Mouse (Mus musculus): ENCODE results near the gene Ntn3.

Ntn3 gene

DNA sequence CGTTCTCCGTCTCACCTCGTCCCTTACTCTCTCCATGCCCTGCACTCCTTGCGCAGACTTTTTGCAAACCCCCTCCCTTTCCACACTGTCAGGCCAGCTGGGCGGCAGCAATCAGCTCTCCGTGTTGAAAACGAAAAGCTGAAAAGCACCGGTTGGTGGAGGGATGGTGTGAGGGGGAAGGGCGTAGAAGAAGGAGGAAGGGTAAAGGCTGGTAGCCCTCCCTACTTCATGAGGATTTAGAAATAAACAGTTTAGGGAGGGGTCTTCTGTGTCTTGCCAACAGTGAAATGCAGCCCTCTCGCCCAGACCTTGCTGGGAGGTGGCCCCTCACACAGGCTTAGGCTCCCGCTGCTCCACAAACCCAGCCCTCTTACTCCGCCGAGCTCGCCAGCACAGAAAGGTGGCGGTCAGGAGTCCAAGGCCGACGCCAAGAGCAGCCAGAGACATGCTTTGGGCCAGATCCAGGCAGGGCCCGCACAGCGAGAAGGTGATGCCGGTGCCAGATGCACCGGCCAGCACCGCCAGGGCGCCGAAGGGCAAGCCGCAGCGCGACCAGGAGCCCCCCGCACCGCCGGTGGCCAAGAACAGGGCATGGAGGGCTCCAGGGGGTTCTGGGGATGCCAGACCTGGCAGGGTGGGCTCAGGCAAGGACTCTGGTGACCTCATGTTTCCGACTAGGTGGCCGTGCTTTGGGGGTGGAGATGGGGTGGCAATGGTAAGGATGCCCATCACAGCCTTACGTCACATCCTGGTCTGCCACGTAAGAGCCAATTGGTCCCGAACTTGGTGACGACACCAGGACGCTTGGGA is 2.5 kb upstream of the Ntn3 start:
- DNase-seq (ENCODE audit: extremely low spot score, low spot score): peak; percentile 72

DNA sequence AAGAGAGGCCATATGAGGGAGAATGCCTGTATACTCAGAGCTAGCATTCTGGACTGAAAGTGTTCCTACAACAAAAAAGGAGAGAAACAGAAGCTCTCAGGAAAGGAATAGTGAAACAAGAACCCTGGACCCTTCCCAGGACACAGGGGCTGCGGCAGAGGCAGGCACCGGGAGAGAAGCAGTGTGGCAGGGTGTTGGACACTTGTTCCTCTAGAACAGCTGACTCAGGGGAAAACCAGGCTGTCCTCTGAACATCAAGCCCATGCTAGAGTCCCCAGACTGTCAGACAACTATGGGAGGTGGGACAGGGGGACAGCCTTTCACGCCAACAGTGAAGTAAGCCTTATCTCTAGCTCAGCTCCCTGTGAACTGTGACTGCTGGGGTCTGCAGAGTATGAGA is 1.3 kb upstream of the Ntn3 start:
- no peak for DNase-seq (ENCODE audit: extremely low spot score, low spot score)

DNA sequence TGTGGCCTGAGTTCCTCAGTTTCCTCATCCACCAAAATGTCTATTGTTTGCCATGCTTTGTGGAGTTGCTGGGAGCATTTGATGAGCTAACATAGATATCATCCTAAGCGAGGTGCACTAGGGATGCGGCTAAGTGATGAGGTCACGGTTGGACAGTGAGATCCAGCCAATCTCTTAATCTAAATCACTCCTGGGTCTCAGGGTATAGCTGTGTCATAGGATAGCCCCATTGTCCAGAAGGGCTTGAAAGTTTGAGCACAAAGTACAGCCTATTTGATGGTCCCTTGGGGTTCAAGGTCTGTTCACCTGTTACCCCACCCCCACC is 547 bp upstream of the Ntn3 start:
- DNase-seq (ENCODE audit: extremely low spot score, low spot score): no peak

DNA sequence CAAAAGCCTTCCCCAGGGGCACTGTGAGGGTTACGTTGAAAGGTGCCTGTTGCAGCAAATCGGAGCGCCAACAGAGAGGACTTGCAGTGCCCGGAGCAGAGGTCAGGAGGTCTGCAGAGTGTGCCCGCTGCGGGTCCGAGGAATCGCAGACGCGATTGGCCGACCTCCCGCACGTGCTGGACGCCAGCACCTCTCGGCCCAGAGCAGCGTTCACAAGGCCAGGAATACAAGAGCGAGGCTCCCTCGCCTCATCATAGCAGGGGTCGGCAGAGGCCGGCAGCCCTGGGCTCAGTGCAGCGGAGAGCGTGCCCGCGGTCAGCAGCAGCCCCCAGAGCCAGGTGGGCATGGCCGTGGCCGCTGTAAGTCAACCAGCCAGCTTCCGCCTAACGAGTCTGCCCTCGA is 689 bp downstream of the Ntn3 start:
- no peak for DNase-seq (ENCODE audit: extremely low spot score, low spot score)

DNA sequence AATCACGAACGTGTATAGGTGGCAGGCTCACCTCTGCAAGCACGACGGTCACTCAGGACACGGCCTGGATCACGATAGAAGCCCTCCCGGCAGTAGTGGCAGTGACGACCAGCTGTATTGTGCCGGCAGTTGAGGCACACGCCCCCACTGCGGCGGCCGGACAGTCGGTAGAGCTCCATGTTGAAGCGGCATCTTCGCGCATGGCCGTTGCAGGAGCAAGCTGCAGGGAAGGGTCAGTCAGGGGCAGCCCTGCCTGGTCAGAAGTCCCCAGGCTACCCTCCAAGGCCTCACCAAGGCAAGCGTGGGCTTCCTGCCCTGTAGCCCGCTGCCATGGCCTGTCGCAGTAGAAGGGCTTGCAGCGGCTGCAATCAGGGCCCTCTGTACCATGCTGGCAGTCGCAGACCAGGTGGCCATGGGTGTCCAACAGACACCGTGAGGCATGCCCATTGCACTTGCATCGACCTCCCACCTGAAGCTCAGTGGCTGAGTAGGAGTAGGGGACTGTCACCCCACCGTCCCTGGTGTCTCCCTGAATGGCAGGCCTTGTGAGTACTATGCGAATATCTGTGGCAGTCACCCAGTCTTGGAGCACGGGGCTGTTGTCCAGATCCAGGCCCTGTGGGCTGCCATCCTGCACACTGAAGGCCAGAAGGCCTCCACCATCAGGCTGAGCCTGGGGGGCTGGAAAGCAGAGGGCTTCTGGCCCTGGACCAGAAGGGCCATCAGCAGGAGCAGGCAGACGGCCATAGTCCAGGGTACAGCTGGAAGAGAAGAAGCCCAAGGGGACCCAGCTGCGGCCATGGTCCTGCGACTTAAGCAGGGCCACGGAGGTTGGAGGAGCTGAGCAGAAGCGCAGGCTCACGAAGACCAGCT is 1.3 kb downstream of the Ntn3 start:
- peak; percentile 24 for DNase-seq (ENCODE audit: extremely low spot score, low spot score)

DNA sequence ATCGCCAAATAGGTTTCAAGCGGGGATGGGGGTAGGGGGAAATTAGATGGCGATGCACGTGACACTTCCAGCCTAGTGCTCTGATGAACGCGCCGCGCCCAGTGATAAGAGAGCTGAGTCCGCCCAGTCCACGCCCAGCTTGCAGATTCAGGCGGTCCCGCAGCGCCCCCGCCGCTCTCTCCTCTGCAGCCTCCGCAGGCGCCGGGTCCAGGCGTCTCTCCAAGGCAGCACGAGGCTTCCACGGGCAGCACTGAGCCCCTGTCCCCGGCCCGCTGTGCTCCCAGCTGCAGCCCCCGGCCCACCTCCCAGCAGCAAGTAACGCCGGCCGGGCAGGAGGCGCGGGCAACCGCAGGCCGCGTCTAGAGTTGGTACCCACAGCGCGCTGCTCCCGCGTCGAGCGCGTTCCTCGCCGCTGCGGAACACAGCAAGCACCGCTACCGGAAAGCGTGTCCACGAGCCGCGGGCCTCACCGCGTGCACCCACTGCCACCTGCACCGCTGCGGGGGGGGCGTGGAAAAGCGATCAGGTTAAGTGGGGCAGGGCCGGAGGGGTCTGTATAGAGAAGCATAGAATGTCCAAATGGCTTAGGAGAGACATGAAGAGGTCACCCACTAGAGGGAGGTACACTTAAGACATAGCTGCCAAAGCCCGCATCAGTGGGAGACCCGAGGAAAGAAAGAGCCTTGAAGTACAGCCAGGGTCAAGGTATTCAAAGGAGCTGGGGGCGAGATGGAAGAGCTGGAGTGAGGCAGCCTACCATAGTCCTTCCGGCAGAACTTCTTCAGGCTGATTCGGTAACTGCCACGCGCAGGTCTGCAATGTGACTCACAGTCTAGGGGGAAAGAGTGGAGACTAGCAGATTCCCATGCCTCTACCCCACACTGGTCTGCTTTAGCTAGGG is 2.6 kb downstream of the Ntn3 start:
- peak; percentile 64 for DNase-seq (ENCODE audit: extremely low spot score, low spot score)

DNA sequence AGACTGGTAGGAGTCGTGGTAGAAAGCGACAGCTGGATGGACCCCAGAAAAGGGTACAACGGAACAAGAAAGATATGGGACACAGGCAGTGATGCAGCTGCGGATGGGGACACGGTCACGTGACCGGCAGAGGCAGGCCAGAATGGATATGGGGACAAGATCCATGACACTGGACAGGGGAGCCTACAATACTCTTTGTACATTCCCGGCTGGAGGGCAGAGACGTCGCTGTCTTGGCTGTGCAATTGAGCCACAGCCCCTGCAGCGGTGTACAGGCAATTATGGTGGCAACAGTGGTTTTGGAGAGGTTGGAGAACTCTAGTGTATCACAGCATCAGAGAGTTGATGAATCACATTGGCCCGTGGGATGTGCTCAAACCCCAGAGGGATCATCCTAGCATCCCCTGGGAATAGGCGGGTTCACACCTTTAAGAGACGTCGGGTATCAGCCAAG is 3.4 kb downstream of the Ntn3 start:
- no peak for DNase-seq (ENCODE audit: extremely low spot score, low spot score)

DNA sequence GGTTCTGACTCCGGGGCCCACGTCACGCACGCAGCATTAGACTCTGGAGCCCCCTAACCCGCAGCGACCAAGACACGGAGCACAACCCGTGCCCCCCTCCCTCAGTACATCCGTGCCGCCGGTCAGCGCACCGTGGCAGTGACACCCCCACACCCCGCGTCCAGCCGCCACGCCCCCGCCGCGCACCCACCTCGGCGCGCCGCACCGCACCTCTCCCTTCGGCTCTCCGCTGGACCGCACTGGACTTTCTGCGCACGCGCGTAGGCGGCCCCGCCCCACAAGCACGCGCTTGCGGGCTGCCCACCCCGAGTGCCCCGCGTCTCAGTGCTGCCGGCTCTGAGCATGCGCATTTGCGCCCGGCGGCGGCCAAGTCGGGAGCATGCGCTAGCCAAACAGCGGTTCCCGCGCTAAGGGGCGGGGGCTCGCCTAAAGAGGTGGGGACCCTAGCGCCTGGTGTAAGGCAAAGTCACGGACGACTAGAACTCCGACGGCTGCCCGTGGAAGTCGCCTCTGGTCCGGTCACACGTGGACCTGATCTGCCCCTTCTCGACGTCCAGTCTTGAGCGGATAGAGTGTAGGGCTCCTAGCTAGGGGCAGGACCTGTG is 3.9 kb downstream of the Ntn3 start, which contains the start of gene Tbc1d24:
Gene Tbc1d24 (minus strand): TSS at position 279 of the 605 bp plus-strand sequence.
- peak; percentile 96 for DNase-seq (ENCODE audit: extremely low spot score, low spot score)

DNA sequence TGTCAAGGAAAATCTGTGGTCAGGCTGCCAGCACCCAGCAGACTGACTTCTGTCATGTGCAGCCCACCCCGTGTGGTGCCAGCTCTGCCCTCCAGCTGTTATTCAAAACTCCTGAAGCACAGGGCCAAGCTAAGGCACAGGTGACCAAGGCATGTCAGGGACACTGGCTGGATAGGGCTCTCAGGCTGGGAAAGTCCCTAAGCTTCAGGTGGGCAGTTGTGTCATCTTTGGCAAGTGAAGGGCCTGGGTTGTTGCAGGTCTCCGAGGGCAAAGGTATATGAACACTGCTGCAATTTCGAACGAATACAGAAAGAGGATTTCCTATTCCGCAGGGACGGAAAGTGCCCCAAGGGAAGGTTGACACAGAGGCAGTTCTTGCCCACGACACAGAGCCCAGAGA is 4.5 kb downstream of the Ntn3 start:
- peak; percentile 17 for DNase-seq (ENCODE audit: extremely low spot score, low spot score)

DNA sequence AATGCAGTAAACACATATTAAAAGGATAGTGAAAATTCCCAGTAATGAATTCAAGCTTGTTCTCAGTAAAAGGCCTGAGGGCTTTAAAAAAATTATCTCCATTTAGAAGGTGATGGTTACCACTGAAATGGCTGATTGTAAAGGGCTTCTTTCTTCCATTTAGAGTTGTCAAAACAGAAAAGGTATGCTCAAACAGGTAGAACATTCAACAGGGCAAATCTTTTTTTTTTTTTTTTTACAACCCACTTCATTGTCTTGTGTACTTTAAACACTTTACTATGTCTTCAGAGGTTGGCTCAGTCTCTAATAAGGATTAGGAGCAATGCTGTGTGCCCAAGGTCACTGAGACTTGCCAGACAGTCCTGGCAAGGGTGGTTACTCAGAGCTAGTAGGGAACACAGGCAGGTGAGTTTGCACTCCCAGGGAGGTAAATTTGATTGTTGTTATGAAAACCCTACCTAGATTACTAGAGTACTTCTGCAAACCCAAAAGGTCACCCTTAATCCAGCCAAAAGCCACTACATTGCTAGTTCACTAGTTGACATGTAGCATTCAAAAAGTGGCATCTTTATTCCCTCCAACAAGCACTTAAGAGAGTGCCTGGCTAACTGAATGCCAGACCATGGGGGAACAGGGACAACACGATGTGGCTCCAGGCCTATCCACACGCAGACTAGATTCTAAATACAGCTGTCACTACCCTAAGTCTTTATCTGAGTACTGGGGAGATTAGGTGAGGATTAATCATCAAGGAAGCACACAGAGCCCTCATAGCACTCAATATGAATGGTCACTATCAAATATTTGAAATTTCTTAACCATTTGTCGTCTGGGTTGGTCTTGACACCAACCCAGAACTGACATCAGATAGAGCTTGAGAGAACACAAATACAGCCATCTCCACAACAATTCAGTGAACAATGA is 5.5 kb downstream of the Ntn3 start:
- no peak for DNase-seq (ENCODE audit: extremely low spot score, low spot score)

DNA sequence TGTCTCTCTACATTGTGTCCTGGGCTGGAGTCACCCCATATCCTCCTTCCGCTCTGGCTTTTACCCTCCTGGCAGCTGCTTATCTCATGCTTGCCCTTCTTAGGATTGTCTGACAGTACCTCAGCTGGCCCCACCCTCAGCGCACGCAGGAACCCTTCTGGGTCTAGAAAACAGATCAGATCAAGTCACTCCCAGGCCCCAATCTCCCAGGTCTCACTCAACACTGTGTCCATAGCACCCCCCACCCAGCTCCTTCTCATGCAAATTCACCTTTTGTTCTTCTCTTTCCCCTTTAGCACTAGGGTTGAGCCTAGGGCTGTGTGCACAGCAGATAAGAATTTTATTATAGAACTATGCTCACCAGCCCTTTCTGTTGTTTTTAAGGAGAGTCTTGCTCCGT is 6.3 kb downstream of the Ntn3 start:
- no peak for DNase-seq (ENCODE audit: extremely low spot score, low spot score)

DNA sequence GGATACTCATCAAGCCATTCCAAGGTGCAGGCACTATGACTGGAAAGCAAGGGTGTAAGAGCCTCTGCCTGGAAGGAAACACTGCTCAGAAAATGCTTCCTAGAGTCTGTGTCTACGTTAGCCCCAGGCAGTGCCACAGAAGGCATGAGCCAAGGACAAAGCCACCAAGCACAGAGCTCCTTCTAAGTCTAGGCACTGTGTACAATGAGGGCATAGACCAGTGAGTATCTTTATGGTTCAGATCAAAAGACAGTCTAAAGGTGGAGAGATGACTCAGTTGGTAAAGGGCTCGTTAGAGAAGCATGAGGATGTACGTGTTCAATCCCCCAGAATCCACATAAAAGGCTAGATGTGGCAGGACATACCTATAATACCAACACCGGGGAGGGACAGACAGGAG is 8.2 kb downstream of the Ntn3 start:
- no peak for DNase-seq (ENCODE audit: extremely low spot score, low spot score)

DNA sequence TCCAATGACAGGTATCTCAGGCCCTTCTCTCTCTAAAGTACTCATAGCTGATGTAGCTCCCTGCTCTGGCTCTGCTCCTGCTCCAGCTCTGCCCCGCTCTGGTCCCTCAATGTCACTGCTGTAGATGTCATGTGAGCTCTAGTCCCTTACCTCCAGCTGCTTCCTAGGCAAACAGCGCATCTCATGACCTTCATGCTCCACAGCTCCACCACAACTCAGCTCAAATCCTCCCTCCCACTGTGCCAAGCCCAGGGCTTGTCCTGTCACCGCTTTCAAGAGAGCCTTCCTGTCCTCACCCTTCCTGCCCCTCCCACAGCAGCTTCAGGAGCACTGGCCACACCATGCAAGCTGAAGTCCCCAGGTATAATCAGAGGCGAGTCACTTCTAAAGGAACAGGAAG is 9.6 kb downstream of the Ntn3 start:
- no peak for DNase-seq (ENCODE audit: extremely low spot score, low spot score)

DNA sequence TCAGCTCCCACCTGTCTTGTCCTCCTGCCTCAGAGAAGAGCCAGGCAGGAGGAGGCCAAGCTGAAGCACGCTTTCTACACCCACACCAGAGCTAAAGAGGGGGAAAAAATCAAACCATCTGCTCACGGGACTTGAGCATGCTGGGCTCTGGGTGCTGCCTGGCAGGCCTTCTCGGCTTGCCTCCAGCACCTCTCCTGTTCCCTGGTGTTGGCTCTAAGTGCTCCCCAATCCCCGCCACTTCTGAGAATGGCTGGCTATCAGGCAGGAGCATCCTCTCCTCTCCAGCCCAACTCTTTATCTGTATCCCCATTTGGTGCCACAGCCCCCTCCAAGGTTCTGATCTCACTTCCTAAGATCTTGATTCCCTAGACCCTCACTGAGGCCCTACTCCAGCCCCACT is 10.1 kb downstream of the Ntn3 start:
- no peak for DNase-seq (ENCODE audit: extremely low spot score, low spot score)

DNA sequence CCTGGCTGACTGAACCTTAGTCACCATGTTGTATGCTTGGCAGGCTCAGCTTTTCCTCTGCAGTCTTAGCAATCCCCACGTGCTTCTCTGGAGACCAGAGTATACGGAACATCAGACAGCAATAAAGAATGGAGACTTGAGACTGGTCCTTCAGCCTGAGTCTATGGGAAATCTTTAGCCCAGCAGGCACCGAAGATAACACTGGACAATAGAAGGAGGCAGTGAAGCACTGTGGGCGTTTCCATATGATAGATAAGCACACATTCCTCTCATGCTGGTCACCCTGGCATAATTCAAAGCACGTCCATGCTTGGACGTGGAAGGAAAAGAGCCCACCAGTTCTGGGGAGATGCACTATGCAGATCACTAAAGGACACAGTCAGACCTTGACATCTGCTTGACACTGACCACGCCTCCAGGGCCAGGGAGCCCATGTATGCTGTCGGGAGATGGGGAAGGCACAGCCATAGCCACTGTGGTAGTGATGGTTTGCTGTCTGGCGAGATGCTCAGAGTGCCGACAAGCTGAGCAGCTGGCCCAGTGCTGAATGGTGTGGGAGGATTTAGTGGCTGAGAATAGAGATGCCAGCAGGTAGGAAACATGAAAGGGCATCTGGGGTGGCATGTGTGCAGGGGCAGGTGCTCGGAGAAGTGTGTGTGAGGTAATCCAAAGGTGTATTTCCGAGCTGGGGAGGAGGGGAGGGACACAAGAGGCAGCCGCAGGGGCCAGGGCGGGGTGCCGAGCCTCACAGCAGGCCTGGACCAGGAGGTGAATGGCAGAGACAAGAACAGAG is 12.1 kb downstream of the Ntn3 start:
- DNase-seq (ENCODE audit: extremely low spot score, low spot score): no peak

DNA sequence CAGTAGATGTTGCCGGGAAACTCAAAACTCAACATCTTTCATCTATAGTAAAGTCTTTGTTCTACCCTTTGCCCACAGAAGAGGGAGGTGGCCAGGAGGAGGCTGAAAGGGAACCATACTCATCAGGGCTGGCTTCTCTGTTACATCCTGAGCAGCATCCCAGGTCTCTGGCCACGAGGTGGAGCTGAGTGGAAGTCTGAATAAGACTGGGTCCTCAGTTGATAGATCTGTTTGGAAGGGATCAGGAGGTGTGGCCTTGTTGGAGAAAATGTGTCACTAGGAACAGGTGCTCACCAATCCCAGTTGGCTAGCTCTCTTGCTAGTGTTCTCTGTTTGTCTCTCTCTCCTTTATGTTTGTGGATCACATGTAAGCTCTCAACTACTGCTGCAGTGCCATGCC is 14.0 kb downstream of the Ntn3 start:
- DNase-seq (ENCODE audit: extremely low spot score, low spot score): no peak

DNA sequence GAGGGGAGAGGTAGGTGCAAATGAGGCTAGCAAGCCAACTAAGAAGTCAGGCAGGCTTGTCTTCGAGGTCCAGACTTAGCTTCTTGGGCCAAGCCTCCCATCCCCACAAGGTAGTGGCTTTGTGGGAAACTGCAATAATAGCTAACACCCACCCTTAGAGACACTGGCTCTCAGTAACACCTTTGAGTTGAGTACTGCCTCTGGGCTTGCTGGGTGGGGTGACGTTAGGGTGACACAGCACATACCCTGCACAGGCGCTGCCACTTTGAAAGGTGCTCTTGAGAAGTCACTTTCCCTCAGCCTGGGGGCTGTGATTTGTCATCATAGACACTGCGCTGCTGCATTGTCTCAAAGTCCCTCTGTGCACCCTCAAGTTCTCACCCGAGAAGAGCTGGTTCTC is 15.6 kb downstream of the Ntn3 start:
- DNase-seq (ENCODE audit: extremely low spot score, low spot score): no peak

DNA sequence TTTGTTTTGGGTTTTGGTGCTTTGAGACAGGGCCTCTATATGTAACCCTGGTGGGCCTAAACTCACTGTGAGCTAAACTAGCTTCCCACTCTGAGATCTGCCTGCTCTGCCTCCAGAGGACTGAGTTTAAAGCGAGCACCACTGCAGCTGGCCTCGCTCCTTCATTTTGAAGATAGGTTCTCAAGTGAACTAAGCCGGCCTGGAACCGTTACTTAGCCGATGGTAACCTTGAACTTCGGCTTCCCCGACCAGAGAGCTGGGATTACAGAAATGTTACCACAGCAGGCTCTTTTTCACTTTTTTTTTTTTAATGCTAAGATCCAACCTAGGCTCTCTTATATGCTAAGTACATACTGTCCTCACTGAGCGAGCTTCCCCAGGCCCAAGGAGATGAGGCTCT is 16.1 kb downstream of the Ntn3 start:
- DNase-seq (ENCODE audit: extremely low spot score, low spot score): no peak

DNA sequence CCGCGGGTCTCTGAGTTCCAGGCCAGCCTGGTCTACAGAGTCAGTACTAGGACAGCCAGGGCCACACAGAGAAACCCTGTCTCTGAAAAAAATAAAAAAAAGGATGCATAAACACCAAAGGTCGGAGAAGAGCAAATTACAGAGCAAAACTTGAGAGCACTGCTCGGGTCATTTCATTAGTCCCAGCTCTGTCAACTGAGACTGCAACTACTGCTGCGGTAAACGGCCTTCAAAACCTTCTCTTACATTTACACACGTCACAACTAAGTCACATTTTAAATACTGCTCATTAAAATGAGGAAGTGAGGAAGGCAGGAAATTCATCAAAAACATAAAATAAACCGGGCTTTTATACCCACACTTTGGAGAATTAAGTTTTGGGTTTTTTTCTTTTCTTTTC is 16.5 kb downstream of the Ntn3 start:
- DNase-seq (ENCODE audit: extremely low spot score, low spot score): no peak

All from neural tube, embryonic 10.5 days (tissue).